Comparison of ENCODE assay signal across 9 mouse cellular contexts in genomic region chr17:54061280-54061679, GRCm38 (mm10).
DNase-seq lines count a peak whose midpoint lies in the region; ATAC-seq and TF ChIP-seq lines count a peak whose summit lies in the region.
"Had no signal": no experiment of that assay in that cellular context is flagged by ENCODE, and none has a peak within 500 bp of the region (broad histone marks: within the 10 kb centered on the region; RNA-seq: fewer than 3 reads in every experiment).

No protein-coding gene starts in this region.

- H3K4me2 ChIP-seq in lung, embryonic 14.5 days, result no peak overlapping the region
- H3K4me2 ChIP-seq: liver, embryonic 13.5 days had no signal

- no peak overlapping the region for H3K27ac ChIP-seq in lung, embryonic 14.5 days (ENCODE audit: low read depth)
- H3K27ac ChIP-seq: liver, embryonic 13.5 days had no signal

- no peak overlapping the region for H3K4me3 ChIP-seq in lung, embryonic 14.5 days (ENCODE audit: low read depth, low read length)
- H3K4me3 ChIP-seq: liver, embryonic 13.5 days had no signal

- H3K27me3 ChIP-seq in lung, embryonic 14.5 days (ENCODE audit: insufficient read depth, low read length), result no peaks in the 10 kb centered on the region
- H3K27me3 ChIP-seq: liver, embryonic 13.5 days had no signal

- peak; percentile 57 for TF ChIP-seq CTCF in lung, embryonic 14.5 days (IDR thresholded peaks at IDR 0.05; ENCODE audit: low read depth)

- no peak overlapping the region for H3K9ac ChIP-seq in lung, embryonic 14.5 days
- H3K9ac ChIP-seq: liver, embryonic 13.5 days had no signal

- 34% methylated on average over 7 of the region's 7 CpGs for WGBS in lung, embryonic 14.5 days

- DNase-seq in frontal cortex, postnatal 14 days (ENCODE audit: low spot score in 2 of 2), result no peak
- peak; percentile 78 for DNase-seq in lung, embryonic 14.5 days
- DNase-seq in lung, postnatal 14 days, result no peak
- DNase-seq in cerebellum, postnatal 10 days, result peak; percentile 45 to 68
- peak; percentile 1 for DNase-seq in left cerebral cortex, postnatal 4 days
- no peak for DNase-seq in thymus, postnatal 10 days (ENCODE audit: low spot score in 2 of 2)
- DNase-seq: liver, embryonic 13.5 days had no signal

- ATAC-seq in frontal cortex, adult (ENCODE audit: low TSS enrichment), result peak; percentile 62; the same call in 1 of the 2 replicates
- ATAC-seq in lung, embryonic 14.5 days (ENCODE audit: insufficient read depth), result no peak
- no peak for ATAC-seq in megakaryocyte, adult 5-6 weeks (ENCODE audit: poor library complexity, severe bottlenecking)

- no peaks in the 10 kb centered on the region for H3K9me3 ChIP-seq in lung, embryonic 14.5 days (ENCODE audit: low read depth, low read length)
- H3K9me3 ChIP-seq: liver, embryonic 13.5 days had no signal

- H3K36me3 ChIP-seq in lung, embryonic 14.5 days (ENCODE audit: insufficient read depth), result no peaks in the 10 kb centered on the region
- H3K36me3 ChIP-seq: liver, embryonic 13.5 days had no signal

- intact Hi-C loops in left cerebral cortex, postnatal 4 days (cut with DNase I), result loop anchor here (10.0 kb wide), 1 partner anchor 46 kb away; no protein-coding TSS in a partner anchor

- no peaks in the 10 kb centered on the region for H3K4me1 ChIP-seq in lung, embryonic 14.5 days (ENCODE audit: insufficient read depth)
- H3K4me1 ChIP-seq: liver, embryonic 13.5 days had no signal

Comparison
In these comparisons a context has a peak if more than half of its experiments do, and no peak if none do; other contexts are left out.
1. DNase-seq: peak in lung, embryonic 14.5 days (single experiment), cerebellum, postnatal 10 days (2 of 2) and left cerebral cortex, postnatal 4 days (single experiment); none in frontal cortex, postnatal 14 days (0 of 2), lung, postnatal 14 days (single experiment) and thymus, postnatal 10 days (0 of 2).